Mouse (Mus musculus) kidney, adult 2 months (tissue): ENCODE results near the gene Gabrr3.

Experiments used
- CTCF ChIP-seq: fragments of 200-500 bp; conservative IDR thresholded peaks from 2 replicates; pipeline ENCODE4 v1.5.1; 2011; ENCODE audit warnings: low read depth, mild to moderate bottlenecking, control low read depth, low read length, moderate library complexity, mixed read lengths; ENCODE audit not compliant: insufficient read depth, insufficient read length
- POLR2A ChIP-seq: fragments of 200-500 bp; IDR thresholded peaks from one replicate; pipeline ENCODE4 v1.6.1; 2011; ENCODE audit warnings: low read depth, low read length, control low read depth

- TF ChIP-seq CTCF (no peak), POLR2A (no peak)
Measured at GRCm38 (mm10) chr16:59472546-59472945, 65.4 kb downstream of the Gabrr3 start.
